Mouse (Mus musculus) ovary, adult 2 months (tissue): ENCODE measurements around the gene Has3. TPM values are rescaled to one million over a fixed set of nuclear protein-coding genes. Genes with fewer than 3 reads are reported as not detected.

Experiments
- polyA plus RNA-seq: library from polyadenylated mRNA; depleted of rRNA; stranded (reverse); fragments of >200 nt; gene quantifications from 2 replicates; pipeline ENCODE4 v1.2.3, GENCODE M21; 2012; rRNA removed

The Has3 gene
- 1.9 and 2.7 TPM in 2 replicates for polyA plus RNA-seq

DNA sequence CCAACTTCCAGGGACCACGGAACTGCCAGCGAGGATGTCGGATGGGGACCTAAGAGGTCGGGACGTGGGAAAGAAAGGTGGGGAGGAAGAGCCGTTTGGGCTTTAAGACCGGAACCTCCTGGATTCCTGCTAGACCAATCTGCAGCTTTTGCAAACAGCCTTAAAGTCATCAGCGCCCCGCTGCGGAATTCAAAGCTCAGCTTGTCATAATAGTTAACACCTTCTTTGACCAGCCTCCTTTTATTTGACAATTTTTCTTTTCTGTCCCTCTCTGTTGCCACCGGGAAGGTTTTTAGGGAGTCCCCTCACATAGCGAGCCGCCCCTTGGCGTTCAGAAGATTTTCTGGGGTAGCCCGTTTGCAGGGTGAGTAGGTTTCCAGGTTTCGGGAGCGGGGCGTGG, at the start of gene Has3:
Has3 (plus strand) TSS at position 192 of the 400 bp plus-strand sequence.

DNA sequence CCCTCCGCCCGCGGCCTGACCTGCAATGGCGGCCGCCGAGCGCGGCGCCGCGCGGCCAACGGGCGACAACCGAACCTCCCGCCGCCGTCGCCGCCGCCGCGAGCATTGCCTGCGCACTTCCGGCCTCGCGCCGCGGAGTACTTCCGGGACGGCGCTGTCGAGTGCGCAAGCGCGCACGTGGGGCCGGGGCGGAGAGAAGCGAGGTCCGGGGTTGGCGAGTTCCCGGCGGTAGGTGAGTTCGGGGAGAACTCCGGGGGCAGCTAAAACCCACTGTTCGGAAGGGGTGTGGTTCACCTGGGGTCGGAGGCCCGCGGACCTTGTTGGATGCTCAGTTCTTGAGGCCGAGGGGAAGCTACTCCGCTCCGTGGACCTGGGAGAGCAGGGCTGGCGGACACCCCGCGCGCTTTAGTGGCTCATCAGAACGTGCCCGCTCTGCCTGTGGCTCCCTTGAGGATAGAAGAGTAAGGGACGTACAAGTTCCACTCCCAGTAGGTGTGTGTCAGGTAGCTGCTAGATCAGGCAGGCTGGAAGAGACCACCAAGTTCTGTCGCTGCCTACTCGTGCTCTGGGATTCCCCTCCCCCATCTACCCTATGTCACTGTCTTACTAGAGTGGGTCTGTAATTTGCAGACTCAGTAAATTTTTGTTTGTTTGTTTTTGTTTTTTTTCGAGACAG, 23.6 kb downstream of the Has3 start, which contains the start of gene Utp4:
Utp4 (plus strand) TSS at position 156 of the 676 bp plus-strand sequence.

Other genes with a start within 250 kb of the Has3 start
- gene Tango6, start 187.2 kb upstream of the Has3 start, polyA plus RNA-seq: 7.9 and 9.3 TPM in 2 replicates
- 27.0 and 36.6 TPM in 2 replicates for gene Utp4, start 23.4 kb downstream of the Has3 start, polyA plus RNA-seq
- gene Sntb2, start 65.5 kb downstream of the Has3 start, polyA plus RNA-seq: 21.6 and 23.3 TPM in 2 replicates
- gene Vps4a, start 161.0 kb downstream of the Has3 start, polyA plus RNA-seq: 23.0 and 23.6 TPM in 2 replicates
- 82.5 and 123 TPM in 2 replicates for gene Pdf, start 178.4 kb downstream of the Has3 start, polyA plus RNA-seq
- gene Cog8, start 186.4 kb downstream of the Has3 start, polyA plus RNA-seq: 28.9 and 32.1 TPM in 2 replicates
- gene Nip7, start 186.6 kb downstream of the Has3 start, polyA plus RNA-seq: 28.9 and 43.3 TPM in 2 replicates
- 0.32 and 0.40 TPM in 2 replicates for gene Tmed6, start 195.4 kb downstream of the Has3 start, polyA plus RNA-seq
- 9.6 and 10.5 TPM in 2 replicates for gene Terf2, start 226.3 kb downstream of the Has3 start, polyA plus RNA-seq